Mouse (Mus musculus) G1E (cell line): ENCODE measurements around the gene Gpr27.

Experiments
- CTCF ChIP-seq: IDR thresholded peaks from 2 replicates; pipeline ENCODE4 v1.5.1; 2012; ENCODE audit warnings: low read depth, low read length, inconsistent platforms, mixed read lengths
- GATA1 ChIP-seq: IDR thresholded peaks from 2 replicates; pipeline ENCODE4 v1.6.1; 2012; ENCODE audit warnings: borderline replicate concordance, low read length, inconsistent platforms, mixed read lengths
- GATA2 ChIP-seq: IDR thresholded peaks from 2 replicates; pipeline ENCODE4 v1.6.1; 2012; ENCODE audit warnings: low read depth, low read length, inconsistent platforms, borderline replicate concordance
- POLR2AphosphoS5 ChIP-seq: IDR thresholded peaks from 2 replicates; pipeline ENCODE4 v1.6.1; 2012; ENCODE audit warnings: low read depth, low read length, inconsistent platforms; ENCODE audit not compliant: insufficient replicate concordance
- TAL1 ChIP-seq: conservative IDR thresholded peaks from 2 replicates; pipeline ENCODE4 v1.6.1; 2012; ENCODE audit warnings: low read depth, low read length, inconsistent platforms, mixed read lengths

DNA sequence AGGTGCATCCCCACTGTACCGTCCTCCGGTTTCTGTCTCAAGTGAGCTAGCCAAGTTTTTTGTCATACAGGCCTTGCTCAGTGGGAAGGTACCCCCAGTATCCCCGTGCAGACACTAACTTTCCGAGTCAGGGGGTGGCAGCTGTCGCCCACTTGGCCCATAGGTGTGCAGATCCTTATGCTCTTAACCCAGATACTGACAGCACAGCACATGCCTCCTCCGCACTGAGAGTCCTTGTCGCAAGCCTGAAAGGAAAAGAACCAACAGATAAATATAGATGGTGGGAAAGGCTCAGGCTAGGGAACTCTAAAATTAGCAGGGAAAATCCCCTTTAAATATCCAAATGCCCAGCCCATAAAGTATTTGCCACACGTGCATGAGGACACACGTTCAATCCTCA lies 29.9 kb downstream of the Gpr27 start:
- TF ChIP-seq CTCF (no peak), GATA1 (no peak), TAL1 (no peak), GATA2 (no peak), POLR2AphosphoS5 (no peak)
